Mouse (Mus musculus): Measurements from ENCODE around the gene Plekhm1. TPM values are rescaled to one million over a fixed set of nuclear protein-coding genes. Genes with fewer than 3 reads are reported as not detected.
A peak's percentile ranks its signal among the peaks of the same experiment; 100 is the strongest.

Gene Plekhm1
- total RNA-seq, 2 experiments from 2014 or later: 17.0 to 17.7 TPM

- DNase-seq (ENCODE audit: low spot score in 2 of 2): no peak
Observed at GRCm38 (mm10) chr11:103362054-103362432, 50.4 kb downstream of the Plekhm1 start.

- no peak for DNase-seq (ENCODE audit: low spot score in 2 of 2)
Observed at GRCm38 (mm10) chr11:103361396-103362053, 51.0 kb downstream of the Plekhm1 start.

- no peak for DNase-seq (ENCODE audit: low spot score in 2 of 2)
Observed at GRCm38 (mm10) chr11:103360661-103361081, 51.8 kb downstream of the Plekhm1 start.

- peak; percentile 70 to 81 for DNase-seq (ENCODE audit: low spot score in 2 of 2)
Observed at GRCm38 (mm10) chr11:103359841-103360641, 52.4 kb downstream of the Plekhm1 start.

GRCm38 (mm10) chr11:103359122-103359521, 53.4 kb downstream of the Plekhm1 start:
- DNase-seq (ENCODE audit: low spot score in 2 of 2): peak; percentile 46 to 57

GRCm38 (mm10) chr11:103358316-103358715, 54.2 kb downstream of the Plekhm1 start:
- no peak for DNase-seq (ENCODE audit: low spot score in 2 of 2)

GRCm38 (mm10) chr11:103357710-103358109, 54.8 kb downstream of the Plekhm1 start:
- no peak for DNase-seq (ENCODE audit: low spot score in 2 of 2)

GRCm38 (mm10) chr11:103356938-103357670, 55.4 kb downstream of the Plekhm1 start:
- no peak for DNase-seq (ENCODE audit: low spot score in 2 of 2)

- DNase-seq (ENCODE audit: low spot score in 2 of 2): no peak
Observed at GRCm38 (mm10) chr11:103356032-103356571, 56.4 kb downstream of the Plekhm1 start.

- no peak for DNase-seq (ENCODE audit: low spot score in 2 of 2)
Observed at GRCm38 (mm10) chr11:103355251-103355650, 57.2 kb downstream of the Plekhm1 start.

GRCm38 (mm10) chr11:103354033-103354432, 58.5 kb downstream of the Plekhm1 start:
- DNase-seq (ENCODE audit: low spot score in 2 of 2): no peak

GRCm38 (mm10) chr11:103352239-103352814, 60.2 kb downstream of the Plekhm1 start:
- no peak for DNase-seq (ENCODE audit: low spot score in 2 of 2)

- no peak for DNase-seq (ENCODE audit: low spot score in 2 of 2)
Observed at GRCm38 (mm10) chr11:103350711-103351315, 61.7 kb downstream of the Plekhm1 start.

- no peak for DNase-seq (ENCODE audit: low spot score in 2 of 2)
Observed at GRCm38 (mm10) chr11:103349699-103350098, 62.8 kb downstream of the Plekhm1 start.

GRCm38 (mm10) chr11:103346657-103347056, 65.8 kb downstream of the Plekhm1 start:
- no peak for DNase-seq (ENCODE audit: low spot score in 2 of 2)

- DNase-seq (ENCODE audit: low spot score in 2 of 2): no peak
Observed at GRCm38 (mm10) chr11:103346236-103346635, 66.3 kb downstream of the Plekhm1 start.

- DNase-seq (ENCODE audit: low spot score in 2 of 2): no peak
Observed at GRCm38 (mm10) chr11:103345408-103346091, 66.9 kb downstream of the Plekhm1 start.

GRCm38 (mm10) chr11:103344494-103345332, 67.8 kb downstream of the Plekhm1 start:
- no peak for DNase-seq (ENCODE audit: low spot score in 2 of 2)

- no peak for DNase-seq (ENCODE audit: low spot score in 2 of 2)
Observed at GRCm38 (mm10) chr11:103343881-103344280, 68.6 kb downstream of the Plekhm1 start.

All from layer of hippocampus, postnatal 14 days (tissue).